Mouse (Mus musculus) hindbrain, embryonic 10.5 days (tissue): Measurements from ENCODE around the gene Grrp1. TPM values are rescaled to one million over a fixed set of nuclear protein-coding genes. Genes with fewer than 3 reads are reported as not detected.
"Not testable (repeated sequence)": the region's sequence is repeated elsewhere in the genome, so short reads cannot be mapped to it uniquely, and the experiment has no call there.

Source experiments
- DNase-seq: peaks from one replicate; pipeline ENCODE4 v3.0.0-alpha.2; 2017; ENCODE audit warnings: low spot score
- H3K27ac ChIP-seq: fragments of 300-500 bp; sonication (generic); 2 replicates; pipeline ENCODE4 v1.5.1; 2016; ENCODE audit warnings: mild to moderate bottlenecking, moderate library complexity
- H3K27me3 ChIP-seq: fragments of 300-500 bp; sonication (generic); 2 replicates; pipeline ENCODE4 v1.6.1; 2016; ENCODE audit warnings: mild to moderate bottlenecking; ENCODE audit not compliant: poor library complexity, insufficient read depth, severe bottlenecking
- H3K36me3 ChIP-seq: fragments of 300-500 bp; sonication (generic); 2 replicates; pipeline ENCODE4 v1.6.1; 2016; ENCODE audit warnings: mild to moderate bottlenecking, moderate library complexity
- H3K4me1 ChIP-seq: fragments of 300-500 bp; sonication (generic); replicated peaks from 2 replicates; pipeline ENCODE4 v1.6.1; 2016; ENCODE audit warnings: mild to moderate bottlenecking
- H3K4me3 ChIP-seq: fragments of 300-500 bp; sonication (generic); 2 replicates; pipeline ENCODE4 v1.5.1; 2016; ENCODE audit warnings: mild to moderate bottlenecking, moderate library complexity
- H3K9me3 ChIP-seq: fragments of 300-500 bp; sonication (generic); 2 replicates; pipeline ENCODE4 v1.6.1; 2016; ENCODE audit warnings: mild to moderate bottlenecking, moderate library complexity
- WGBS: fragments of 180-500 bp; shearing (Covaris S2); methylation state at CpG from one replicate; pipeline ENCODE4 v1.1.7; 2016; 5-methylcytosine and 5-hydroxymethylcytosine counted together
- polyA plus RNA-seq: library from polyadenylated mRNA; unstranded; fragments of >200 nt; fragmentation: Nextera tagmentation; extraction: Ambion mirVana; gene quantifications from 2 replicates; pipeline ENCODE4 v1.2.1, GENCODE M21; 2016

Gene Grrp1
- polyA plus RNA-seq, 1 experiment from 2014 or later, result 6.2 TPM

GRCm38 (mm10) chr4:134287575-134288025 is 33.7 kb upstream of the Grrp1 start, which contains the start of gene Pdik1l:
Gene Pdik1l, minus strand, starts transcription at chr4:134287895.
- H3K27me3 ChIP-seq, result peaks cover under 1% of the 10 kb centered on the region; the same call in 1 of the 2 replicates
- peaks cover 18% of the 10 kb centered on the region for H3K36me3 ChIP-seq
- H3K4me3 ChIP-seq, result peak within 1 kb of the TSS; percentile 99
- H3K27ac ChIP-seq, result peak within 1 kb of the TSS; percentile 100
- WGBS, result under 1% methylated on average over 43 of the region's 43 CpGs
- H3K9me3 ChIP-seq, result no peaks in the 10 kb centered on the region
- H3K4me1 ChIP-seq, result peaks cover 26% of the 10 kb centered on the region
- peak; percentile 85 for DNase-seq

DNA sequence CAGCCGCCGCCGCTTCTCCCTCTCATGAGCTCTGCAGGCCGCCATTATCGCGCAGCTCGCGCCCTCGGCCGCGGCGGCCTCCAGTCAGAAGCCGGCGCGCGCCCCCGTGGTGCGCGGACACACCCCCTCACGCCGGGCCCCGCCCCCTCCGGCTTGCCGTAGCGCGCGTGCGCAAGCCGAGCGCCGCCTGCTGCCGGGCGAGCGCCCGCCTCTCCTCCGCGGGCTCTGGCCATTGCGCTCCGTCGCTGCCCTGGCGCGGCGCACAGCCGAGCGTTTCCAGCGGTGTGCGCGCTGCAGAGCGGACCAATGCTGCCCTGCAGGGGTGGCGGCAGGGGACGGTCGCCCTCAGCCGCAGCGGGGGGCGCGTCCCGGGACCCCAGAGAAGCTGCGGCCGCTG is 33.3 kb upstream of the Grrp1 start:
- WGBS, result under 1% methylated on average over 59 of the region's 59 CpGs
- H3K36me3 ChIP-seq, result peaks cover 22% of the 10 kb centered on the region
- H3K27ac ChIP-seq, result peak overlapping the region; percentile 100
- H3K4me3 ChIP-seq, result peak overlapping the region; percentile 99
- H3K9me3 ChIP-seq, result no peaks in the 10 kb centered on the region
- H3K4me1 ChIP-seq, result peaks cover 26% of the 10 kb centered on the region
- peak; percentile 96 for DNase-seq
- no peaks in the 10 kb centered on the region for H3K27me3 ChIP-seq

DNA sequence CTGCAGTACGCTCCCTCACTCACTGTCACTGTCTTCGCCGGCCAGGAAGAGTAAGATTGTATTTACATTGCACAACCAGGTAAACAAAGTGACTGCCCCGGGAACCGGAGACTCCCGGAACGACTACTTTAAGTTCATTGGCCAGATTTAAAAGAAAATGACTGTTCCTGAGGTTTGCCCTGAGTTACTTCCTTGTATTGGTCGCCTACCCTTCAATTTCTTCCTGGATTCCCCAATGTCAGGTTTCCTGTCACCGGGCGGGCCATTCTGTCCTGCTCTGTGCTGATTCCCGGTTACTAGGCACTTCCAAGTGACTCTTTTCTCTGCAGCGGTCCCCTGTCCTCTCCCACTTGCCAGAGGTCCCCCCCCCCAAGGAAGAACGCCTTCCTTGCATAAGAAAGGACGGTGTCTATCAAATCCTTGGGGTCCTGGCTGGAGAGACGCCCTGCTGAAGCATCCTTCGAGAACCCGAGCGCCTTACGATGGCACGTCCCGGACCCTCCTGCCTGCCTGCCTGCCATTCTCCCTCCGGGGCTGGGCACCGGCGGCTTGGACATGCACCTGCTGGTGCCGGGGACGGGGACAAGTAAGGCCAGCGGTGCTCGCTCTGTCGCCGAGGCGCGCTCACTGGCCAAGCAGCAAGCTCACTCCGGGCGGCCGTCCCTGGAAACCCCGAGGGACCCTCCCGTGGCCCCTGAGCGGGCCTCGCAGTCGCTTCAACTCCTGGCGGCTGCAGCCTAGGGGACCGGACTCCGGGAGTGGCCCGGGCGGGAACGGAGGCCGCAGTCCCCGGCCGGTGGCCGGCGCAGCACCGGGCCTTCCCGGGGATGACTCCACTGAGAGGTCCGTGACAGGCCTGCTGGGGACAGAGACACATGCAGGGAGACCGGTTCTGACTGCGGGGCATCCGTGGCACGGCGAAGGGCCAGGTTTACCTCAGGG is 32.6 kb upstream of the Grrp1 start:
- peaks cover 26% of the 10 kb centered on the region for H3K4me1 ChIP-seq
- H3K9me3 ChIP-seq, result no peaks in the 10 kb centered on the region
- peak overlapping the region; percentile 99 for H3K4me3 ChIP-seq
- DNase-seq, result no peak
- WGBS, result 4% methylated on average over 59 of the region's 59 CpGs
- H3K27ac ChIP-seq, result peak overlapping the region; percentile 100
- H3K36me3 ChIP-seq, result peaks cover 29% of the 10 kb centered on the region
- H3K27me3 ChIP-seq, result no peaks in the 10 kb centered on the region

- Histone ChIP-seq H3K9me3 (no peaks in the 10 kb centered on the region), H3K4me1 (peaks cover 26% of the 10 kb centered on the region), H3K27ac (no peak overlapping the region), H3K27me3 (no peaks in the 10 kb centered on the region), H3K36me3 (peaks cover 45% of the 10 kb centered on the region), H3K4me3 (no peak overlapping the region)
- DNase-seq, result no peak
- WGBS, result 92% methylated on average over 2 of the region's 2 CpGs
These were observed 31.0 kb upstream of the Grrp1 start for GRCm38 (mm10) chr4:134284942-134285341.

- no peak overlapping the region for H3K27ac ChIP-seq
- peaks cover 13% of the 10 kb centered on the region for H3K4me1 ChIP-seq
- H3K4me3 ChIP-seq, result peak overlapping the region; percentile 31
- peaks cover 33% of the 10 kb centered on the region for H3K36me3 ChIP-seq
- H3K27me3 ChIP-seq, result no peaks in the 10 kb centered on the region
- WGBS, result 8% methylated on average over 14 of the region's 14 CpGs
- DNase-seq, result no peak
- no peaks in the 10 kb centered on the region for H3K9me3 ChIP-seq
These were observed 19.8 kb upstream of the Grrp1 start for GRCm38 (mm10) chr4:134273417-134274345.

- DNase-seq, result no peak
- 34% methylated on average over 13 of the region's 13 CpGs for WGBS
- Histone ChIP-seq H3K27me3 (no peaks in the 10 kb centered on the region), H3K9me3 (no peaks in the 10 kb centered on the region), H3K4me1 (peaks cover 13% of the 10 kb centered on the region), H3K4me3 (peak overlapping the region; percentile 31), H3K36me3 (peaks cover 25% of the 10 kb centered on the region), H3K27ac (no peak overlapping the region)
These were observed 19.0 kb upstream of the Grrp1 start for GRCm38 (mm10) chr4:134272731-134273416.

GRCm38 (mm10) chr4:134271979-134272378 is 18.1 kb upstream of the Grrp1 start:
- H3K36me3 ChIP-seq, result peaks cover 16% of the 10 kb centered on the region
- DNase-seq, result no peak
- no peak overlapping the region for H3K27ac ChIP-seq
- H3K27me3 ChIP-seq, result no peaks in the 10 kb centered on the region
- 83% methylated on average over 7 of the region's 7 CpGs for WGBS
- no peaks in the 10 kb centered on the region for H3K9me3 ChIP-seq
- peaks cover 13% of the 10 kb centered on the region for H3K4me1 ChIP-seq
- H3K4me3 ChIP-seq, result no peak overlapping the region

DNA sequence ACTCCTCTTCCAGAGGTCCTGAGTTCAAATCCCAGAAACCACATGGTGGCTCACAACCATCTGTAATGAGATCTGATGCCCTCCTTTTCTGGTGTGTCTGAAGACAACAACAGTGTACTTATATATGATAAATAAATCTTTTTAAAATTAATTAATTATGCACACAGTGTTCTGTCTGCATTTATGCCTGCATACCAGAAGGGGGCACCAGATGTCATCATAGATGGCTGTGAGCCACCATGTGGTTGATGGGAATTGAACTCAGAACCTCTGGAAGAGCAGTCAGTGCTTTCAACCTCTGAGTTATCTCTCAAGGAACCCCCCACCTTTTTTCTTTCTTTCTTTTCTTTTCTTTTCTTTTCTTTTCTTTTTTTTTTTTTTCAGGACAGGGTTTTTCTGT is 15.7 kb upstream of the Grrp1 start:
- not testable (repeated sequence) for H3K27me3 ChIP-seq, H3K36me3 ChIP-seq, H3K9me3 ChIP-seq, H3K27ac ChIP-seq, H3K4me3 ChIP-seq, DNase-seq
- H3K4me1 ChIP-seq, result peaks cover 17% of the 10 kb centered on the region

DNA sequence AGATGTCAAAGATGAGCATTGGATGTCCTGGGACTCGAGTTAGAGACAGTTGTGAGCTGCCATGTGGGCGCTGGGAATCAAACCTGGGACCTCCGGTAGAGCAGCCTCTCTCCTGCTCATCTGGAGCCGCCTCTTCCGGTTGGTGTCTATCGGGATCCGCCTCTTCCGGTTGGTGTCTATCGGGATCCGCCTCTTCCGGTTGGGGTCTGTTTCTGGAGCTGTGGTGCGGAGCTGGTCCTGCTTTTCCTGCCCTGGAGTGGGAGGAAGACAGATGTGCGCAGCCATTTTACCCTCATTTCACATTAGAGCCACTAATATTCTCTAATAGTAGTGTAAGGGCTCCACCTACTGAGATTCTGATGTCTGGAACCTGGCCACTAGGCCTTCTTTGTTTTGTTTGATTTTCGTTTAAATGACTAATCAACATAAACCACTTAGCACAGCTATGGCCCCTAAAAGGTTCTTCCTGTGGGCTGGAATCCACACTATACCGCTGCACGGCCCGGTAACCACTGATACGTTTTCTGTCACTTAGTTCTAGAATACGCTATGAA is 14.3 kb upstream of the Grrp1 start:
- peaks cover 13% of the 10 kb centered on the region for H3K4me1 ChIP-seq
- WGBS, result 89% methylated on average over 19 of the region's 19 CpGs
- no peak overlapping the region for H3K27ac ChIP-seq
- H3K9me3 ChIP-seq, result no peaks in the 10 kb centered on the region
- no peak for DNase-seq
- no peaks in the 10 kb centered on the region for H3K36me3 ChIP-seq
- H3K4me3 ChIP-seq, result no peak overlapping the region
- no peaks in the 10 kb centered on the region for H3K27me3 ChIP-seq

GRCm38 (mm10) chr4:134265860-134266585 is 12.1 kb upstream of the Grrp1 start:
- no peak overlapping the region for H3K27ac ChIP-seq
- WGBS, result 66% methylated on average over 9 of the region's 9 CpGs
- no peak overlapping the region for H3K4me3 ChIP-seq
- DNase-seq, result no peak
- no peaks in the 10 kb centered on the region for H3K27me3 ChIP-seq
- 0 out of 2 replicates have a peak, but pooled peaks cover 4% of the 10 kb centered on the region for H3K4me1 ChIP-seq
- no peaks in the 10 kb centered on the region for H3K36me3 ChIP-seq
- H3K9me3 ChIP-seq, result no peaks in the 10 kb centered on the region

- no peaks in the 10 kb centered on the region for H3K36me3 ChIP-seq
These were observed 9.3 kb upstream of the Grrp1 start for GRCm38 (mm10) chr4:134263191-134263590.

More at GRCm38 (mm10) chr4:134263191-134263590, 9.3 kb upstream of the Grrp1 start:
- WGBS, result 30% methylated on average over 6 of the region's 6 CpGs
- Histone ChIP-seq H3K27ac (no peak overlapping the region), H3K4me3 (no peak overlapping the region), H3K9me3 (no peaks in the 10 kb centered on the region), H3K4me1 (peaks cover 11% of the 10 kb centered on the region), H3K27me3 (no peaks in the 10 kb centered on the region)
- peak; percentile 58 for DNase-seq
